Mouse (Mus musculus): ENCODE measurements at regions not wholly inside any gene's neighbourhood (a gene's known extent, or its start where the extent isn't known, plus 50 kb on each side); places are given as distances from the start of the nearest gene placed in this dataset.

- no peak for TF ChIP-seq CTCF (IDR thresholded peaks at IDR 0.05; ENCODE audit: low read depth)
- no peak for TF ChIP-seq EP300 (IDR thresholded peaks at IDR 0.05; ENCODE audit: low read depth)
Measured at GRCm38 (mm10) chr7:129814149-129814860, 222.6 kb downstream of the Wdr11 start.
